Mouse (Mus musculus) spleen, postnatal 10 days (tissue): ENCODE measurements at regions not wholly inside any gene's neighbourhood (a gene's known extent, or its start where the extent isn't known, plus 50 kb on each side); places are given as distances from the start of the nearest gene placed in this dataset.
"Not testable (repeated sequence)": the region's sequence is repeated elsewhere in the genome, so short reads cannot be mapped to it uniquely, and the experiment has no call there.

Experiments
- DNase-seq, 2 experiments: peaks; one replicate each; pipeline ENCODE4 v3.0.0; 2021 to 2022; ENCODE audit warnings: low spot score in 2 of 2

DNA sequence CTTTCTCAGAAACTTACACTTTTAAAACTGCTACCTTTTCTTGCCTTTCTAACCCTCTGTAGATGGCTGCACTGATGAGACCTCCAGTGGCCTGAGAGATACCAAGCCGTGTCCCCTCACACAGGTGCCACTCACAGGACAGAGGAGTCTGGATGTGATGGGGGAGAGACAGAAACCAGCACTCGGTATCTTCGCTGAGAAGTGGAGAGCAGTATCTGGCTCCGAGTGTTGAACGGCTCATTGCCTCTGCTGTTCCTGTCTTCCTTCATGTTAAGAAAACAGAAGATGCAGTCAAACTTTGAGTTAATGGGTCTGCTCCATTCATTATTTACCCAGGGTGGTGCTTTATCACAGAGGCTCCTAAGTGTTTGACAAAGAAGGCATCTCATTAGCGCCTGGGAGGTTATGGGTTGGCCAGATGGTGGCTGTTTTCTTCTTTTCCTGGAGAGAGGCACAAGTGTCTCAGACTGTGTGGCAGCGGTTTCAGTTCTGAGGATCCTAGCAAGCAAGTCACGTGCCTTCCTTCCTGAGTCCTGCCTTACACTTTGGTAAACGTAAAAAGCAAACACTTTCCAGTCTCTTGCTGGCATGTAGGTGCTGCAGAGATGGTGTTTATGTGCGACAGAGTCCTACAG, 248.6 kb downstream of the Sec16b start:
- DNase-seq = no peak

DNA sequence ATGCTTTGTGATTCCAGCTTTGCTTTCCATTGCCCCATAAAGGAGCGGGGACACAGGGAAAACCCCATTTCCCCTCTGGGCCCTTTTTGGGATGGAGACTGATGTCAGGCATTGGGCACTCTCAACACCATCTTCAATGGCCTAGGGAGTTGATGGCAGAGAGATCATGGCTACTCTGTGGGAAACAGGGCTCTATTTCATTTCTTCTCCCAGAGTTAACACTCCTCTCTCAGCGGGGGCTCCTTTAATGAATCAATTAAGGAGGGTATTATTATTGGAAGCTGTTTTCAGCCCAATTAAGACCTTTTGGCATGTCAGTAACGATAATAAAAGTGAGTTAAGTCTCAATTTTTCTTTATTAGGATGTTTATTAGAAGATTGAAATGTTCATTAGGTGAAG, 250.4 kb downstream of the Sec16b start:
- DNase-seq = no peak

DNA sequence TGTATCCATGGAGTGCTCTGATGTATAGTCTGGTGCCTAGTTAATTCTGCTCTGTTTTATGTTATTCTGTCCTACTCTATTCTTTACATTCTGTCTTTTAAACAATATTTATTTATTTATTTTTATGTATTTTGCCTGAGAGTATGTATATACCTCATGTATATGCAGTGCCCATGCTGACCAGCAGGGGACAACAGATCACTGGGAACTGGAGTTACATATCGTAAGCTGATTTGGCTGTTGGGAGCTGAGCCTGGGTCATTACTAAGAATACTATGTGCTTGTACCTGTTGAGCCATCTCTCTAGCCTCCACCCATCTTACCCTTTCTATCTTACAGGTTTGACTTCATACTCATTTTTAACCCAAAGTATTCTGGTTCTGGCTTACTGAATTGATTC, 251.8 kb downstream of the Sec16b start:
- no peak for DNase-seq

DNA sequence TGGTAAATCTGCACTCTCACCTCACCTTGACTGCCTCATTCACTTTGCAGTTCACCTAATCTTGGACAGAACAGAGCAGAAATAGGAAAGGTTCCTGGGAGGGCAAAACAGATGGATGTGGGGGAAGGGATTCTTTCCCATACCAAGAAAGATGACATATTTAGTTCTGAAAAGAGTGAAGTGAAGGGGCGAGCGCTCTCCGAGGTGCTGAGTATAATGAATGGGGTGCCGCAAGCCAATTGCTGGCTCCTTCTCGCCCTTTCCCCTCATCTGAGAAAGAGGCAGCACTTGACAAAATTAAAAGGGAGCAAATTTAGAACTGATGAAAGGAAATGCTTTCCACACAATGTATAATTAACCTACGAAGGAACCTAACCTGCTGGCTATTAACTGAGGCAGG, 261.7 kb downstream of the Sec16b start:
- DNase-seq = no peak

- DNase-seq = no peak
These were observed 291.2 kb downstream of the Sec16b start for GRCm38 (mm10) chr1:157797711-157798110.

DNA sequence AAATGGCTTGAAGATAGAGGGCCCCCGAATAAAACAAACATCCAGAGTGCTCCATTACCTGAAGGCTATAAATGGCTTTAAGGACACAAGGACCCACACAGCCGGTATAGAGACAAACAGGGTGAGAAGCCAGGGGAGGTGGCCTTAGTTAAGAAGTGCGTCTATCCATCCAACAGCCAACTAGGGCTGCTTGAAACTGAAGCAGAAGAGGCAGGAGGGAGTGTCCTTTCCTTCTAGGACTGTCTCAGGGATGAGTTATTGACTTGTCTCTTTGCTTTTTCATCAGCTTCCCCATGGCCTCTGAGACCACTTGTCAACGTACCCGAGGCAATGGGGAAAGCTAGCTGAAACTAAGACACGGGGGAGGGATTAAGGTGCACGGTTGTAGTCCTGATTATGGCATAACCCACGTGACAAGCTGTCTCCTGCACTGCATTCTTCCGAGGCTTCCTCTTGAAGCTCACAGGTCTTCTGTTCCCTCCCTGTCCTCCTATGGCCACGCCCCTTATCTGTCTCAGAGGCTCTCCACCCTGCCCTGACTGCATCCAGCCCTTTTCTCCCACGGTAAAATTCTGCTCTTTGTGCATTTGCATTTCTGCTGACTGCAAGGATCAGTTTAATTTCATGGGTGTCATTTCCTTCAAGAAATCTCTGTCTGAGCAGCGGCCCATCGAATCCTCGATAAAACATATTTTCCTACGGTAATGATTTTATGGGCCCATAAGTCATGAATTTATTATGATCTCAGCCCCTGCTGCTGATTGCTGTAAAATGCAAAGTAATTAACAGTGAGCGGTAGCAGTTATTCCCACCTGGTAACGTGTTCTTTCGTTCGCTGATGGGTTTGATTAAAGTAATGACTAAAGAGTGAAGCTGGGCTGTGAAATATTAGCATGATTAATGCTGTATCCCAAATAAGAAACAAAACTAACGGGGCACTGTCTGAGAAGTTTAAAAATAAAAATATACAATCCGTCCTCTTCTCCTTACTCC, 292.3 kb downstream of the Sec16b start:
- no peak for DNase-seq

DNA sequence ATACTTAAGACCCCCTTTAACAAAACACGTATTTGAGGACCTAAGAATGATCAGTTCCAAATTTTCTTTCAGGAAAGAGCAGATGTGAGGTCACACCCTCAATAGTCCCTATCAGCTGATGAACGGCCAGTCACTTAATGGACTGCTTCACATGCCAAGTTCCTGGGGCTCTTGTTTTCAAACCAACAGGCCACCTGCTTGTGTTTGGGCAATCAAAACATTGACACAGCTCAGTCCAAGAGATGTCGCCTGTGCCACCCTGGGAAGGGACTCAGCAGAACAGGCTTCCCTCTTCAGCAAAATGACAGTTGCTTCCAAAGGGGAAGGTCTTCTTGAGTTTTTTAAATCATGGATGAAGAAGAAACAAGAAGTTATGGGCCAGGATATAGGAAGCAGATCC, 294.6 kb downstream of the Sec16b start:
- DNase-seq = no peak

DNA sequence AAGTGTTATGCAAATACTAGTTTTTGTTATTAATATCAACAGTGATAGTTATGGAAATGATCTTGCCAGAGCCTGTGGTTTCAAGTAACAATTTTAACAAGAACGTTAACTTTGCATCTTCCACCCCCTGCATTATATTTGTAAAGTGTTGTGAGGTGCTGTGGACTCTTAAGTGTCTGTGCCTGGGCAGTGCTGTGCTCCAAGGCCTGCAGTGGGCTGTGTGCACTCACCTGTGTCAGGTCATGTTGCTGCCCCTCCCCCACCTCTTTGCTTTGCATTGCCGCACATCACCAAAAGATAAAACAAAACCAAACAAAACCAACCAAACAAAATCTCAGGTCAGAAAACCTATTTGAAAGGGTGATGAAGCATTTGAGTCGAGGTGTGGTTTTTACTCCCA, 297.7 kb downstream of the Sec16b start:
- no peak for DNase-seq

DNA sequence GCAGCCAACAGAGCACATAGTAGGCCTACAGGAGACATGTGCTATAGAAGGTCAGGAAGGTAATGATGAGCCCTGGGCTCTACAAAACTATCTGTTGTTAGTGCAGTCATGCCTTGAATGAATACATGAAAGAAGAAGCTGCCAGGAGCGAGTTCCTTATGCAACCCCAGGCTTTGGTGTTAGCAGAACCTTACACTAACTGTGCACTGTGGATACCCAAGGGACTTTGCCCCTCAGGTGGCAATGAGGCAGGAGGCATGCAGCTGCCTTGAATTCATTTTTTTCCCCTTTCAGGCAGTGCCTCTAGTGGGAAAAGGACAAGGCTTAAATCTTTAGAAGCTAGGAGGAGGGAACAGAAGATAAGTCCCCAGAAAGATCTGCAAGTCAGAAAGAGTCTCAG, 299.8 kb downstream of the Sec16b start:
- no peak for DNase-seq

DNA sequence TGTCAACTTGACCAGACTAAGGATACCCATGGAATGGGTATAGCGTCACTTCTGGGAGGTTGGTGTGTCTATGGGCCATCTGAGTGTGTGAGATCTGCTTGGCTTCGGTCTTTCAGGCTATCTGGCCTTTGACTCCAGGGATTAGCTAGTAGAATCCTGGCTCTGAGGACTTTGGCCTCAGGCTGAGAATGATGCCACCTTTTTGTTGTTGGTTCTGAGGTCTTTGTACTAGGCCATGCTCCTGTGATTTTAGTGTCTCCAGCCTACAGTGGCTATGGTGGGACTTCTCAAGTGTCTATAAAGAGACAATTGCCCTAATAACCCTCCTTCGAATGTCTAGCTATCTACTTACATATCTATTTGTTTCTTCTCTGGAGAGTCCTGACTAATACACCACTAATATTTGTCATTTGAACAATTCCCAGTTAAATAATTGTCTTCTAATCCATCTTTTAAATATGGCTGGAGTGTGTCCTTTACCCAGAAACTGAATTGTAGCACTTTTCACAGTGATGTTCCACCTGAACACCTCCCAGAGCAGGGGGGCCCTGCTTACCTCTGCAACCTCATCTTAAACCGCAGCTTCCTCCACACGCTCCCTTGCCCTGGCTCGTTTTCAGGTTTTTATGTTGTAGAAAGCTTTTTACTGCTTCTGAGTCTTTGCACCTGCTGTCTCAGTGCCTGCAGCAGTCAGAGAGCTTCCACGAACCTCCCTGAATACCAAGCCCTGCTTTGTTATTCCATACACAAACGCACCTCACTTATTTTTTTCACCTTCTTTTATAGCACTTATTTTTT, 303.3 kb downstream of the Sec16b start:
- no peak for DNase-seq

- no peak for DNase-seq
These were observed 304.1 kb downstream of the Sec16b start for GRCm38 (mm10) chr1:157810657-157811056.

DNA sequence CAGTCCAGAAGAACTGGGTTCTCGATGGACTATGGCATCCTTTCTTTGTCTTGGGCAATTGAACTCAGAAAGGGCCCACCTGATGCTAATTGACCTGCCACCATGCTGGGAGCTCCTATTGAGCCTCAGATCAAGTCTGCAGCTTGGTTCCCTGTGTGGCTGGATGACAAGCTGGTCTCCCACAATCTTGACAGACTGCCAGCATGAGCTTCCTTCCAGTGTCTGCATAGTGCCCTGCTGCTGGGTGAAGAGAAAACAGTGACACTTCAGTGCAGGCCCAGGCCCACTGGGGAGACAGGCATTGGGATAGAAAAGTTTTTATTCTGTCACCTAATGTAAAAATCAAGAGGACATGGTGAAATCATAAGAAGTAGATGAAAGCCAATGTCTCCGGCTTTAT, 321.4 kb downstream of the Sec16b start:
- DNase-seq = no peak

DNA sequence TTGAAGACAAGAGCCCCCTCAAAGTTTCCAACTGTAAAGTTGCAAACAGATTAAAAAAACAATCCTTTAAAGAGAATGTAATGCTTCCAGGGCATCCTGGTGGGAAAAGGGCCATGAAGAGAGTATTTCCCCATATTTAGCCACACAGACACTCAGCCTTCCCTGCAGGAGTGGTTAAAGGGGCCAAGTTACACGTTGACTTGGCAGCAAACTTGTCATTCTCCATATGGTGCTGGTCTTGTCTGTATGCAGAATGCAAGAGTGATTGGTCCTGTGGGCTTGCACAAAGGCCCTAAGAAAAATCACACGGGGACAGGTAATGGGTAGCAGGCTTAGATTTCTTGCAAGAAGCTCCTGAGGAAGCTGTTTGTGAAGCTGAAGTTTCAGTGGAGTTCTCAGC, 325.0 kb downstream of the Sec16b start:
- DNase-seq = no peak

- no peak for DNase-seq
These were observed 366.2 kb downstream of the Sec16b start for GRCm38 (mm10) chr1:157872775-157873174.

- DNase-seq = no peak
These were observed 368.5 kb downstream of the Sec16b start for GRCm38 (mm10) chr1:157875006-157875405.

DNA sequence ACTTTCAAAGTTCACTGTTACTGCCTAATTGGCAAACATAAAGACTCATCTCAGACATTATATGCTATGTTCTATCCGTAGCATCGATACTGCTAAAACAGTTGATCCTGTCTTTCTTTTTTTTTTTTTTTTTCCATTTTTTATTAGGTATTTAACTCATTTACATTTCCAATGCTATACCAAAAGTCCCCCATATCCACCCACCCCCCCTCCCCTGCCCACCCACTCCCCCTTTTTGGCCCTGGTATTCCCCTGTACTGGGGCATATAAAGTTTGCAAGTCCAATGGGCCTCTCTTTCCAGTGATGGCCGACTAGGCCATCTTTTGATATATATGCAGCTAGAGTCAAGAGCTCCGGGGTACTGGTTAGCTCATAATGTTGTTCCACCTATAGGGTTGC, 370.6 kb downstream of the Sec16b start:
- DNase-seq = not testable (repeated sequence)

DNA sequence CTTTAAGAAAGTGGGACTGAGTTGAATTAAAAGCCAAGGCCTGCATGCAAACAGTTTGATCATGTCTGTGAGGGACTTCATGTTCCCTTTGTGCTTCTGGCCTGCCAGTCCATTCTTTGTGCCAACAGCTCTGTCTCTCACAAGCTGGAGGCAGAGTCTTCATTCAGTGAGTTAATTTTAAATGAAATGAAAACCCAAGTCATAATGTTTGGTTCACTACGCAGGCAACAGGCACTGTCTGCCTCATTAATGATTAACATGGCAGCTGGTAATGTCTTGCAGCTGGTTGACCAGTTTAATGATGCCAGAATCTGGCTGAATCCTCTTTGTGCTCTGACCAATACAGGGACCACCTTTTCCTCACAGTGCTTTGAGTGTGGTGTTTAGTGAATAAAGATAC, 380.6 kb downstream of the Sec16b start:
- DNase-seq = no peak

- no peak for DNase-seq
These were observed 382.0 kb downstream of the Sec16b start for GRCm38 (mm10) chr1:157888573-157888972.

DNA sequence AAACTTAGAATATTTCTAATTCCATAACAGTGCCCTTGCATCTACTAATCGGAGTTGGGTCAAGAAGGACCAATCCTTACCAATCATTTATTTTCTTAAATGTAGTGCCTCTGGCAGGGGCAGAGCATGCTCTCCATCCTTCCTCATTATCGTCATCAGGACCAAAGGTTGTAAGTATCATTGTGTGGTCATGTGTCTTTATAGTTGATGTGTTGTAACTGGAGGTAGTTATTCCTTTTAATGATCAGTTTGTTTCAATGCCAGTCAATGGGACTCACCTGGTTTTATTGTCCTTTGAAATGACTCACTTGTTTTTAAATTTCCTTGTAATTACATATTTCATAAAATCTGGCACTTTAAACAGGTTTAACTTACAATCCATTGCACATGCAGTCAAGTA, 399.6 kb downstream of the Sec16b start:
- no peak for DNase-seq

- DNase-seq = no peak
These were observed 418.3 kb downstream of the Brinp2 start for GRCm38 (mm10) chr1:157937800-157938348.

- no peak for DNase-seq
These were observed 416.6 kb downstream of the Brinp2 start for GRCm38 (mm10) chr1:157939516-157939915.

GRCm38 (mm10) chr1:157940331-157940758, 415.8 kb downstream of the Brinp2 start:
- no peak for DNase-seq
